Mouse (Mus musculus): ENCODE measurements at regions not wholly inside any gene's neighbourhood (a gene's known extent, or its start where the extent isn't known, plus 50 kb on each side); places are given as distances from the start of the nearest gene placed in this dataset.

DNA sequence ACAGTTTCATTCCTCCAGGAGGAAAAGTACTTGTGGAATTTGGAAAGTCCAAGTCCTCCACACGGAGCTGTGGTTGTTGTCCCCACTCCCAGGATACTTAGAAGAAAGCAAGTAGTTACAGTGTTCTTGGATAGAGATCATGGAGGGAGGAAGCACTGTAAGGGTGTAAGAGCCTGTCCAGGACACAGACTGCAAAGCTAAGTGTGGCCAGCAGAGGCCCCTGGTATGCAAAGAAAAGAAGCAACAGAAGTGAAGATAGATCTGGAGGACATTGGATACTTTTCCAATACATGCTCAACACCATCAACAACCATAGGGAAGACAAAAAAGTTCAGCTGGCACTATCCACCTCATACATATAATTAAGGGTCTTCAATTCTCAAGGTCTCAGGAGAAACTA is 197.4 kb downstream of the Meis1 start:
- DNase-seq: no peak

DNA sequence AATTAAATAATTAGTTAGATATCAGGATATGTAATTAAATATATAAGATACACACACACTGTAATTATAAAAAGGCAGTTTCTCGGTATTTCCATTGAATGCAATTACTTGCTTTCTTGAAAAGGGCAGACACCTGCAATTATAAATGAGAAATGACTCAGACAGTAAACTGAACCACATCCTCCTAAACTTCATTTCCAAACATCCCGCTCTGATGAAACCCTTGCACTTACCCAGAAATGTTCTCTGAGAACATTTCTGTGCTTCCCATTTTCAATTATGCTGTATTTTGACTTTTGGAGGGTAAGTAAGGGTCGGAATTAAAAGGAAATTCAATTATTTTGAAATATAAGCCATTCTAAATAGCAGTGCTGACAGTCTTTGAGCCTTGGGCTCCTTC is 204.7 kb downstream of the Meis1 start:
- DNase-seq: no peak

- no peak for DNase-seq
These were observed 251.3 kb downstream of the Meis1 start for GRCm38 (mm10) chr11:18767479-18767878.

GRCm38 (mm10) chr11:18766458-18767016 is 252.2 kb downstream of the Meis1 start:
- no peak for DNase-seq

GRCm38 (mm10) chr11:18758591-18759074 is 260.2 kb downstream of the Meis1 start:
- no peak for DNase-seq

GRCm38 (mm10) chr11:18756576-18756975 is 262.2 kb downstream of the Meis1 start:
- DNase-seq: no peak

- no peak for DNase-seq
These were observed 263.9 kb downstream of the Meis1 start for GRCm38 (mm10) chr11:18754732-18755525.

DNA sequence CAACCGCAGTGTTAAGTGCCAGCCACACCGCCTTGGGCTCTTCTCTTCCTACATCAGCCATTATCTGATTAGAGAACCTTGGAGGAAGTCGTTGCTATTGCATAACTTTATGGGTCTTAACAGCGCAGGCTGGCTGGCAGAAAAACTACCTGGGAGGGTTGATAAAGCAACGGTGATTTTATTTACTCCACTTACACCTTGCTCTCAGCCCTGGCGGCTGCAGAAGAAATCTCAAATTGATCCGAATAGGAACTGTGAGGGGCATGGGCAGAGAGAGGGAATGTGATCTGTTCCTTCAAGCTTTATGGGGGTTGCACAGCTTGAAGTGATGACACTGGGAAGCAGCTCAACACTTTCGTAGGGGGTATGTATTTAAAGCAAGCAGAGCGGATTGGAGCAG is 264.9 kb downstream of the Meis1 start:
- DNase-seq: no peak

GRCm38 (mm10) chr11:18753246-18753645 is 265.5 kb downstream of the Meis1 start:
- no peak for DNase-seq

- DNase-seq: no peak
These were observed 266.3 kb downstream of the Meis1 start for GRCm38 (mm10) chr11:18752512-18752911.

DNA sequence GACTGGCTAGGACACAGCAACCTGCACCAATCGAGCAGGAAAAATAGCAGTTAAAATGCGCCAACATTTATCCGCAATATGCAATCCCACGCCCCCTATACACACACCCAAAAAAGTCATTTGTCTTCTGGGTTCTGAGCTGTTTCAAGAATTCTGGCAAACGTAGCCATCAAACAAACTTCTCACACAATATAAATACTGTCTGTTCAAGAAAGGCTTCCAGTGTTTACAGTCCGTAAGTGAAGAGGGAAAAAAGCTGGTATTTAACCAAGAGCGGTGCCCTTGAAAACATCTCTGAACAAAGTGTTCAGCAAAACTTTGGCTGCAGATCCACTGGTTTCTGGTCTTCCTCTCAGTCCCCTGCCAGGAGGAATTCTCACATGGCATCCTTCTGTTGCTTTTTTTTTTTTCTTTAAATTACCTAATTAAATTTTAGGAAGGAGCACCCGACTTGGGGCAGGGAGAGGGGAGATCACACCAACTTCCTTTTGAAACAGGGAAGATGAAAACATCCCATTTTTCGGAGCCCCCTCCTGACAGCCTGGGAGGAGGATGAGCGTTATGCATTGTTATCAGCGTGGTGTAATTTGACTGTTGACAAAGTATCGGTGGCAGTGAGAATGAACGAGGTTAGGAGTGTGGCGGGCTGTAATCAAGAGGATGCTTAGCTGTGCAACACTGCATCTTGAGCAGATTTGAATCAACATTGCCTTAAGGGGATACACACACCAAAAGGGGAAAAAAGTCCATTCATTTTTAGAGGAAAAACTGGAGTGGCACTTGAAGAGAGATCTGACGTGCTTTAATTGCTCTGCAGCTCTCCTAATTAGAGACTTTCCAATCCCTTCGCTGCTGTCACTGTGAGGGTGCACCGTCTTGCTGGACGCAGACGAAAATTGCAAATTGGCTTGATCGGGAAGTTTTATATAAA is 267.6 kb downstream of the Meis1 start:
- DNase-seq: no peak

GRCm38 (mm10) chr11:18750080-18750375 is 268.8 kb downstream of the Meis1 start:
- DNase-seq: no peak

- no peak for DNase-seq
These were observed 269.3 kb downstream of the Meis1 start for GRCm38 (mm10) chr11:18749265-18750079.

GRCm38 (mm10) chr11:18747871-18748461 is 270.8 kb downstream of the Meis1 start:
- no peak for DNase-seq

GRCm38 (mm10) chr11:18747361-18747760 is 271.4 kb downstream of the Meis1 start:
- DNase-seq: no peak

DNA sequence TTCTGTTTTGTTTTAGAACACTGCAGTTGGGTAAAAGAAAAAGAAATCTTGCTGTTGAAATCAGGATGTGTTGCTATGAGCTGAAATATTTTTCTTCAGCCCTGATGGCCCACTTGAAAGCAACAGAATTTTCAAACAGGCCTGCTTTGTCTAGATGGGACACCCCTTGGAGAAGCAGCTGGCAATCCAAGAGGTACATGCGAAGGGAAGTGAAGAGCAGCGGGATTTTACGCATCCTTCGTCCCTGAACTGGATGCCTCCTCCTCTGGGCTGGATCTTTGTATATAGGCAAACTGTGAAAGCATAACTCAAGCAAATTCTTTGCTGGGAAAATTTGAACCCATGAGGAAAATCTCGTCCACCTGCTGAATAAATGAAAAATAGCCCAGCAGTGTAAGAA is 272.3 kb downstream of the Meis1 start:
- DNase-seq: no peak

GRCm38 (mm10) chr11:18745840-18746239 is 272.9 kb downstream of the Meis1 start:
- DNase-seq: no peak

- no peak for DNase-seq
These were observed 283.7 kb downstream of the Meis1 start for GRCm38 (mm10) chr11:18734904-18735664.

- no peak for DNase-seq
These were observed 284.7 kb downstream of the Meis1 start for GRCm38 (mm10) chr11:18734075-18734474.

DNA sequence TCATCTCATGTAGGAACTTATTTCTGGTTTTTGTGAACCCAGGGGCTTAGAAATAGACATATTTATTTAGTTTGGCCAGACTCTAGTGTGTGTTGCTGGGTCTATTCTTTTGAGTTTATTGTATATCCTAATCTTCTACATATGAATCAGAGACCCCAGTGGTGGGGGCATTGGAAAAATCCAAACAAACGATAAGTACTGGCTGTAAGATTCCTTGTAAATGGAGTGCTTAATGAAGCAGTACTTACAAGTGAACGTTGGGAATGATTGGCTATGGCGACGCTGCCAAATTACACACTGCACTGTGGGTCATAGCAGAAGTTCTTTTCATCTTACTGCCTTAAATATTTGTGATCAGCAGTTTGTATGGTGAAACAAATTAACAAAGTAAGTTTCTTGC is 289.0 kb downstream of the Meis1 start:
- no peak for DNase-seq

- DNase-seq: no peak
These were observed 296.0 kb downstream of the Meis1 start for GRCm38 (mm10) chr11:18722770-18723169.

- no peak for DNase-seq
These were observed 303.0 kb downstream of the Meis1 start for GRCm38 (mm10) chr11:18715851-18716126.

All from thymus, postnatal 25 days (tissue).